Mouse (Mus musculus) MEL (cell line): ENCODE measurements at regions not wholly inside any gene's neighbourhood (a gene's known extent, or its start where the extent isn't known, plus 50 kb on each side); places are given as distances from the start of the nearest gene placed in this dataset.

Experiments
- EP300 ChIP-seq, 2 experiments: IDR thresholded peaks; 2 replicates each; pipeline ENCODE4 v1.6.1; 2011; ENCODE audit warnings: improper control_type of control experiment in 2 of 2, low read length in 2 of 2, low read depth in 1 of 2, mild to moderate bottlenecking in 1 of 2
- POLR2A ChIP-seq, 2 experiments: IDR thresholded peaks; 2 replicates each; pipeline ENCODE4 v1.6.1; 2011 to 2012; ENCODE audit warnings: low read length in 2 of 2, mild to moderate bottlenecking in 2 of 2, control low read depth in 1 of 2, improper control_type of control experiment in 1 of 2, low read depth in 1 of 2, moderate library complexity in 1 of 2; ENCODE audit not compliant: control insufficient read depth in 1 of 2, insufficient read depth in 1 of 2, poor library complexity in 1 of 2

DNA sequence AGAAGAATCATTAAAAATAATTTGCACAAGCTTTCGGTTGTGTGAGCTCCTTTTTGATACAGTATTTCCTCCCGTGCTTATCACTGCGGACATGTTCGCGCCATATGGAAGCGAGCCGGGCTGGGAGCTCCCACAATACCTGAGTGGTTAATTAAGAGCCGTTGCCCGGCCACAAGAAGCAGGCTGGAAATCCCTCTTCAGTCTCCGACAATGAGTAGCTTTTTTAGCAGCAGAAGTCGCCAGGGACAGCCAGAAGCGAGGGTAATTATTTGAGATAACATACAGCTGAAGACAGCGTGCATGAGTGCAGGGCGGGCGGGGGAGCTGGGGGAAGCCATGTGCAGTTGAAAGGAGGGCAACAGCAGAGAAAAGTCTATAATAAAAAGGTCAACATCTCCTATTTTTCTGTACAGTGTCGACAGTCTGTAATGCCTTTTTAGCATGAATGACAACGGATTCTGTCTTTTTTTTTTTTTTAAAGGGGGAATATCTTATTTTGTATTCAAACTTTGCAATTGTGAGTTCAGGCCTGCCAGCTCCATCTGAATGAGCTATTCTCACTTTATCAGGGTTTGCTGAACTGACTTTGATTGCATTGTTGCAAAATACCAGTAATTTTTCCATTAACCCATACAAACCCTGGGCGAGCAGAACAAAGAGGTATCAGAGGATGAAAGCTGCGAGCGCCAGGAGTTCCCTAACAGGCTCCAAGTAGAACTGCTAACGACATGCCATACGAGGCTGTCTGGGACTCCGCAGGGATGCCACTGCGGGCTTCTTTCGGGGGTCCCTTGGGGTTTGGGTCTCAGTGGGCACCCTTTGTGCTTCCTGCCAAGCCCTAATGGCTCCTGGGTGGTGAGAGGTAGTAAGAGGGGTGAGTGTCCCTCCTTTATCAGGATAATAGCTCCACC is 189.9 kb upstream of the Irx3 start:
- no peak for TF ChIP-seq POLR2A (IDR thresholded peaks at IDR 0.05; ENCODE audit: control insufficient read depth in 1 of 2, insufficient read depth in 1 of 2, low read depth in 1 of 2, low read length in 2 of 2, poor library complexity in 1 of 2)
- no peak for TF ChIP-seq EP300 (IDR thresholded peaks at IDR 0.05; ENCODE audit: low read depth in 1 of 2, low read length in 2 of 2)
